Mouse (Mus musculus) intestine, embryonic 15.5 days (tissue): ENCODE data around the gene Il27. TPM values are rescaled to one million over a fixed set of nuclear protein-coding genes. Genes with fewer than 3 reads are reported as not detected.
A peak's percentile ranks its signal among the peaks of the same experiment; 100 is the strongest.

ENCODE experiments used
- ATAC-seq: fragments of 200-750 bp; cut with Nextera tagmentation; 2 replicates; pipeline ENCODE4 v1.8.0; 2017; ENCODE audit warnings: moderate TSS enrichment, moderate library complexity
- H3K27ac ChIP-seq: fragments of 300-500 bp; sonication (generic); 2 replicates; pipeline ENCODE4 v1.5.1; 2015; ENCODE audit warnings: mild to moderate bottlenecking, inconsistent platforms
- H3K27me3 ChIP-seq: fragments of 300-500 bp; sonication (generic); replicated peaks from 2 replicates; pipeline ENCODE4 v1.6.1; 2015; ENCODE audit warnings: inconsistent platforms
- H3K36me3 ChIP-seq: fragments of 300-500 bp; sonication (generic); 2 replicates; pipeline ENCODE4 v1.6.1; 2015; ENCODE audit warnings: inconsistent platforms
- H3K4me1 ChIP-seq: fragments of 300-500 bp; sonication (generic); replicated peaks from 2 replicates; pipeline ENCODE4 v1.6.1; 2015; ENCODE audit warnings: inconsistent platforms
- H3K4me2 ChIP-seq: fragments of 300-500 bp; sonication (generic); replicated peaks from 2 replicates; pipeline ENCODE4 v1.6.1; 2015; ENCODE audit warnings: mild to moderate bottlenecking, inconsistent platforms
- H3K4me3 ChIP-seq: fragments of 300-500 bp; sonication (generic); replicated peaks from 2 replicates; pipeline ENCODE4 v1.5.1; 2015; ENCODE audit warnings: inconsistent platforms
- H3K9ac ChIP-seq: fragments of 300-500 bp; sonication (generic); 2 replicates; pipeline ENCODE4 v1.6.1; 2015; ENCODE audit warnings: inconsistent platforms
- H3K9me3 ChIP-seq: fragments of 300-500 bp; sonication (generic); 2 replicates; pipeline ENCODE4 v1.6.1; 2016; ENCODE audit warnings: inconsistent platforms
- WGBS: fragments of 180-500 bp; shearing (Covaris S2); methylation state at CpG from one replicate; pipeline ENCODE4 v1.1.7; 2015; 5-methylcytosine and 5-hydroxymethylcytosine counted together
- polyA plus RNA-seq: library from polyadenylated mRNA; unstranded; fragments of >200 nt; fragmentation: Nextera tagmentation; extraction: Ambion mirVana; gene quantifications from 2 replicates; pipeline ENCODE4 v1.2.1, GENCODE M21; 2015

The Il27 gene
- polyA plus RNA-seq, 1 experiment from 2014 or later: not detected

- H3K4me3 ChIP-seq: no peak overlapping the region
- no peaks in the 10 kb centered on the region for H3K36me3 ChIP-seq
- H3K9me3 ChIP-seq: no peaks in the 10 kb centered on the region
- no peaks in the 10 kb centered on the region for H3K27me3 ChIP-seq
- no peak overlapping the region for H3K9ac ChIP-seq
- H3K4me2 ChIP-seq: no peak overlapping the region
- H3K4me1 ChIP-seq: no peaks in the 10 kb centered on the region
- no peak for ATAC-seq
- 58% methylated on average over 8 of the region's 8 CpGs for WGBS
- H3K27ac ChIP-seq: no peak overlapping the region
These were observed 17.8 kb downstream of the Il27 start for GRCm38 (mm10) chr7:126576946-126577345.

- ATAC-seq: peak; percentile 97
- Histone ChIP-seq H3K4me2 (peak within 1 kb of the TSS; percentile 59), H3K9ac (peak within 1 kb of the TSS; percentile 86), H3K9me3 (no peaks in the 10 kb centered on the region), H3K4me1 (peaks cover 4% of the 10 kb centered on the region; the same call in 1 of the 2 replicates), H3K4me3 (peak within 1 kb of the TSS; percentile 98), H3K36me3 (peaks cover 14% of the 10 kb centered on the region), H3K27me3 (no peaks in the 10 kb centered on the region), H3K27ac (peak within 1 kb of the TSS; percentile 87)
- WGBS: under 1% methylated on average over 46 of the region's 46 CpGs
These were observed 28.5 kb downstream of the Il27 start, which contains the start of gene Eif3c for GRCm38 (mm10) chr7:126566094-126566765. Gene Eif3c, minus strand, starts transcription at chr7:126566411.

- peaks cover 4% of the 10 kb centered on the region; the same call in 1 of the 2 replicates for H3K4me1 ChIP-seq
- H3K4me3 ChIP-seq: peak overlapping the region; percentile 98
- no peaks in the 10 kb centered on the region for H3K9me3 ChIP-seq
- H3K27me3 ChIP-seq: no peaks in the 10 kb centered on the region
- H3K9ac ChIP-seq: peak overlapping the region; percentile 86
- peaks cover 19% of the 10 kb centered on the region for H3K36me3 ChIP-seq
- H3K27ac ChIP-seq: peak overlapping the region; percentile 87
- peak overlapping the region; percentile 59 for H3K4me2 ChIP-seq
- ATAC-seq: peak; percentile 42
- under 1% methylated on average over 28 of the region's 28 CpGs for WGBS
These were observed 29.0 kb downstream of the Il27 start for GRCm38 (mm10) chr7:126565693-126566092.

- Histone ChIP-seq H3K4me3 (no peak overlapping the region), H3K27ac (no peak overlapping the region), H3K27me3 (no peaks in the 10 kb centered on the region), H3K9ac (no peak overlapping the region), H3K9me3 (no peaks in the 10 kb centered on the region), H3K4me1 (no peaks in the 10 kb centered on the region), H3K36me3 (peaks cover 67% of the 10 kb centered on the region), H3K4me2 (no peak overlapping the region)
- 95% methylated on average over 5 of the region's 5 CpGs for WGBS
- ATAC-seq: no peak
These were observed 38.1 kb downstream of the Il27 start for GRCm38 (mm10) chr7:126556635-126557034.

- Histone ChIP-seq H3K36me3 (peaks cover 66% of the 10 kb centered on the region), H3K9me3 (no peaks in the 10 kb centered on the region), H3K27me3 (no peaks in the 10 kb centered on the region), H3K9ac (no peak overlapping the region), H3K4me2 (no peak overlapping the region), H3K27ac (no peak overlapping the region), H3K4me1 (no peaks in the 10 kb centered on the region), H3K4me3 (no peak overlapping the region)
- no peak for ATAC-seq
- 94% methylated on average over 1 of the region's 1 CpGs for WGBS
These were observed 39.9 kb downstream of the Il27 start for GRCm38 (mm10) chr7:126554796-126555195.

- ATAC-seq: no peak
- Histone ChIP-seq H3K27me3 (no peaks in the 10 kb centered on the region), H3K4me3 (no peak overlapping the region), H3K27ac (no peak overlapping the region), H3K9ac (no peak overlapping the region), H3K36me3 (peaks cover 43% of the 10 kb centered on the region), H3K4me2 (no peak overlapping the region), H3K9me3 (no peaks in the 10 kb centered on the region), H3K4me1 (no peaks in the 10 kb centered on the region)
- 89% methylated on average over 2 of the region's 2 CpGs for WGBS
These were observed 49.1 kb downstream of the Il27 start for GRCm38 (mm10) chr7:126545631-126546030.

- Histone ChIP-seq H3K36me3 (peaks cover 11% of the 10 kb centered on the region), H3K9me3 (no peaks in the 10 kb centered on the region), H3K4me2 (no peak overlapping the region), H3K4me3 (no peak overlapping the region), H3K4me1 (no peaks in the 10 kb centered on the region), H3K27ac (no peak overlapping the region), H3K9ac (no peak overlapping the region), H3K27me3 (peaks cover 4% of the 10 kb centered on the region; the same call in 1 of the 2 replicates)
- no peak for ATAC-seq
- WGBS: 86% methylated on average over 1 of the region's 1 CpGs
These were observed 53.1 kb downstream of the Il27 start for GRCm38 (mm10) chr7:126541661-126542060.

Other genes starting within 250 kb of the Il27 start
- gene Lat, start 225.4 kb downstream of the Il27 start, polyA plus RNA-seq: 1.4 and 1.5 TPM in 2 replicates
- 53.4 and 59.3 TPM in 2 replicates for gene Spns1, start 217.5 kb downstream of the Il27 start, polyA plus RNA-seq
- 1.6 and 2.5 TPM in 2 replicates for gene Nfatc2ip, start 198.2 kb downstream of the Il27 start, polyA plus RNA-seq
- gene Cd19, start 180.1 kb downstream of the Il27 start, polyA plus RNA-seq: 0.24 TPM in 1 of 2 replicates, not detected in the other
- 23.9 and 24.2 TPM in 2 replicates for gene Rabep2, start 166.2 kb downstream of the Il27 start, polyA plus RNA-seq
- 0.24 and 2.6 TPM in 2 replicates for gene Atp2a1, start 131.8 kb downstream of the Il27 start, polyA plus RNA-seq
- 41.8 and 45.7 TPM in 2 replicates for gene Sh2b1, start 119.5 kb downstream of the Il27 start, polyA plus RNA-seq
- 190 and 207 TPM in 2 replicates for gene Tufm, start 107.6 kb downstream of the Il27 start, polyA plus RNA-seq
- 43.8 and 44.4 TPM in 2 replicates for gene Atxn2l, start 91.5 kb downstream of the Il27 start, polyA plus RNA-seq
- gene Eif3c, start 28.5 kb downstream of the Il27 start, polyA plus RNA-seq: 190 and 217 TPM in 2 replicates
- gene Apobr, start 10.0 kb downstream of the Il27 start, polyA plus RNA-seq: 0.75 and 1.8 TPM in 2 replicates
- 34.4 and 34.9 TPM in 2 replicates for gene Cln3, start 9.1 kb downstream of the Il27 start, polyA plus RNA-seq
- 53.4 and 111 TPM in 2 replicates for gene Nupr1, start 35.9 kb upstream of the Il27 start, polyA plus RNA-seq
- 45.2 and 51.7 TPM in 2 replicates for gene Sgf29, start 54.4 kb upstream of the Il27 start, polyA plus RNA-seq
- 5.5 and 6.1 TPM in 2 replicates for gene Sult1a1, start 81.5 kb upstream of the Il27 start, polyA plus RNA-seq
- gene Bola2, start 100.5 kb upstream of the Il27 start, polyA plus RNA-seq: 118 and 120 TPM in 2 replicates
- gene Slx1b, start 100.8 kb upstream of the Il27 start, polyA plus RNA-seq: 8.1 and 9.1 TPM in 2 replicates
- 36.9 and 39.7 TPM in 2 replicates for gene Coro1a, start 112.8 kb upstream of the Il27 start, polyA plus RNA-seq
- gene Mapk3, start 164.7 kb upstream of the Il27 start, polyA plus RNA-seq: 109 and 112 TPM in 2 replicates
- 1.4 and 1.6 TPM in 2 replicates for gene Gdpd3, start 171.4 kb upstream of the Il27 start, polyA plus RNA-seq
- 66.9 and 71.2 TPM in 2 replicates for gene Ypel3, start 182.0 kb upstream of the Il27 start, polyA plus RNA-seq
- 0.34 and 0.43 TPM in 2 replicates for gene Tbx6, start 186.5 kb upstream of the Il27 start, polyA plus RNA-seq
- gene Ppp4c, start 197.6 kb upstream of the Il27 start, polyA plus RNA-seq: 248 and 256 TPM in 2 replicates
- gene Fam57b, start 202.7 kb upstream of the Il27 start, polyA plus RNA-seq: 1.2 and 1.5 TPM in 2 replicates
- gene 4930451I11Rik, start 236.7 kb upstream of the Il27 start, polyA plus RNA-seq: not detected in 2 replicates